Mouse (Mus musculus) thymus, adult 2 months (tissue): ENCODE measurements around the gene Ebf4.

Source experiments
- CTCF ChIP-seq: fragments of 200-500 bp; IDR thresholded peaks from 2 replicates; pipeline ENCODE4 v1.5.1; 2012; ENCODE audit warnings: mild to moderate bottlenecking, control low read depth, low read length, moderate library complexity, borderline replicate concordance; ENCODE audit not compliant: control insufficient read depth, poor library complexity, insufficient read depth; ENCODE audit errors: extremely low read depth
- POLR2A ChIP-seq: fragments of 200-500 bp; IDR thresholded peaks from 2 replicates; pipeline ENCODE4 v1.6.1; 2012; ENCODE audit warnings: mild to moderate bottlenecking, low read length, control low read depth, moderate library complexity; ENCODE audit not compliant: control insufficient read depth, poor library complexity, insufficient read depth; ENCODE audit errors: extremely low read depth

GRCm38 (mm10) chr2:130283854-130284654 is 10.9 kb upstream of the Ebf4 start, which contains the start of gene Idh3b:
- no peak for TF ChIP-seq POLR2A
- peak; percentile 25; the same call in 1 of the 2 replicates for TF ChIP-seq CTCF
